Mouse (Mus musculus): Measurements from ENCODE around the gene Tbp. TPM values are rescaled to one million over a fixed set of nuclear protein-coding genes. Genes with fewer than 3 reads are reported as not detected.
"Not testable (repeated sequence)": the region's sequence is repeated elsewhere in the genome, so short reads cannot be mapped to it uniquely, and the experiment has no call there.

The Tbp gene
- polyA plus RNA-seq, 1 experiment from 2014 or later, result 69.8 TPM

GRCm38 (mm10) chr17:15518186-15518585 lies 18.5 kb downstream of the Tbp start:
- Histone ChIP-seq H3K4me3 (replicated peaks) (no peak overlapping the region), H3K9ac (no peak overlapping the region), H3K27me3 (no peaks in the 10 kb centered on the region), H3K27ac (no peak overlapping the region), H3K36me3 (replicated peaks) (peaks cover 91% of the 10 kb centered on the region), H3K4me2 (no peak overlapping the region), H3K9me3 (no peaks in the 10 kb centered on the region), H3K4me1 (no peaks in the 10 kb centered on the region)
- 90% methylated on average over 5 of the region's 5 CpGs for WGBS
- ATAC-seq (ENCODE audit: low FRiP score), result no peak

DNA sequence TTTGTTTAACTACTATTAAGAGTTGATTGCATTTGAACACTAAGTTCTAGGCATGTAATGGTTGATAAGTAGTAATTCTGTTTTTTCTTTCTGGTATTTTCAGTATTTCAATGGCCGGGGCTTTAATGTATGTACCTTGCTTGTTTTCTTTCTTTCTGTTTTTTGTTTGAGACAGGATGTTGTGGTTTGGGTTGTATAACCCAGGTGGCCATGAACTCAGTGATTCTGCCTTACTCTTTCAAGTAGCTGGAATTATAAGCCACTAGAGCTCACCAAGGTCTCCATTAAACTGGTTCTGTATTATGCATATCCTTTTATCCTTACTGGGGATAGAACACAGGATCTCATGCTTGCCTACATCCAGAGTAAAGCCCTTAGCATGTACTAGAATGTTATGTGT lies 19.1 kb downstream of the Tbp start:
- Histone ChIP-seq H3K36me3 (replicated peaks) (peaks cover 85% of the 10 kb centered on the region), H3K4me1 (no peaks in the 10 kb centered on the region), H3K27me3 (no peaks in the 10 kb centered on the region), H3K9me3 (no peaks in the 10 kb centered on the region), H3K4me2 (no peak overlapping the region), H3K9ac (no peak overlapping the region), H3K27ac (no peak overlapping the region), H3K4me3 (replicated peaks) (no peak overlapping the region)
- 94% methylated on average over 1 of the region's 1 CpGs for WGBS
- no peak for ATAC-seq (ENCODE audit: low FRiP score)

- 15% methylated on average over 10 of the region's 10 CpGs for WGBS
- H3K27ac ChIP-seq, result no peak overlapping the region
These were observed 26.6 kb downstream of the Tbp start for GRCm38 (mm10) chr17:15526304-15526703.

DNA sequence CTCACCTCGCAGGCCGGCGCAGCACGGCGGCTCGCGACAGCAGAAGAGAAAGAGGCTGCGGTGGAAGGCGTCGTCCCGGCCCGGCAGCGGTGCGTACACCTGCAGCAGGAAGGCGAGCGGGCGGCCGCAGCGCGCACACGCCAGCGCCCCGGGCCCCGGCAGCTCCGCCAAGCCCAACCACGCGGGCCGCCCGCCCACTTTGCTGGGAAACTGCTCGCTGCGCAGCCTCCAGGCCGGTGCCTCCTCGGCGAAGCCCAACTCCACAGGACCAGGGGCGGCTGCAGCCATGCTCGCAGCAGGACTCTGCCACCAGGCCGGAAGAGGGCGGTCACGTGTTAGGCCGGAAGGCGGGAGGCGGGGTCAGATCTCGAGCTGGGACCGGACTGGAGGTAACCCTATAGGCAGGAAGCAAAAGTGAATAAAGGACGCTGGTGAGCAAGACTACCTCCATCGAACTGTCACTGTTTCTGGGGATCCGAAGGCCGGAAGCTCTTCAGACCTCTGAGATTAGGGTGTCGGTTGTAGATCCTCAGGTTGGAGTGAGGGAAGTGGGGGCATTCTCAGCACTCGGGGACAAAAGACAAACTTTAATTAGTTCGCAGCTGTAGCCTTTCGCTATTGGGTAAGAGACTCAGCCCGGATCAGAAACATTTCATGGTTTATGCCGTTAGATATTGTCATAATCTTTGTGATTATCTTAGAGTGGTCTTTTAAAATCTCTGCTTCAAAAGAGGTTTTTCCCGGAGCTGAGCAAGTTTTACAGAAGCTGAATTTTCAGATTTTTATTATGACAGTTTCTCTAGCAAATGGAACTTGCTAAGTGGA lies 27.5 kb downstream of the Tbp start, which contains the start of gene Pdcd2:
Gene Pdcd2, minus strand, starts transcription at position 316 of the 825 bp plus-strand sequence.
- Histone ChIP-seq H3K27ac (peak within 1 kb of the TSS; percentile 91), H3K4me1 (peaks cover 23% of the 10 kb centered on the region), H3K36me3 (replicated peaks) (peaks cover 21% of the 10 kb centered on the region), H3K27me3 (no peaks in the 10 kb centered on the region), H3K9me3 (no peaks in the 10 kb centered on the region), H3K4me2 (peak within 1 kb of the TSS; percentile 71), H3K9ac (peak within 1 kb of the TSS; percentile 79), H3K4me3 (replicated peaks) (peak within 1 kb of the TSS; percentile 80)
- WGBS, result 1% methylated on average over 52 of the region's 55 CpGs
- peak; percentile 100 for ATAC-seq (ENCODE audit: low FRiP score)

More at GRCm38 (mm10) chr17:15526304-15526703, 26.6 kb downstream of the Tbp start:
- H3K9ac ChIP-seq, result peak overlapping the region; percentile 79
- H3K9me3 ChIP-seq, result no peaks in the 10 kb centered on the region
- H3K27me3 ChIP-seq, result no peaks in the 10 kb centered on the region
- peak overlapping the region; percentile 80 for H3K4me3 ChIP-seq (replicated peaks)
- H3K36me3 ChIP-seq (replicated peaks), result peaks cover 30% of the 10 kb centered on the region
- ATAC-seq (ENCODE audit: low FRiP score), result no peak
- H3K4me2 ChIP-seq, result peak overlapping the region; percentile 71
- H3K4me1 ChIP-seq, result peaks cover 23% of the 10 kb centered on the region

GRCm38 (mm10) chr17:15527811-15528136 lies 28.1 kb downstream of the Tbp start:
- Histone ChIP-seq H3K4me2 (peak overlapping the region; percentile 71), H3K27me3 (no peaks in the 10 kb centered on the region), H3K27ac (no peak overlapping the region), H3K4me3 (replicated peaks) (peak overlapping the region; percentile 80), H3K9ac (peak overlapping the region; percentile 79), H3K9me3 (no peaks in the 10 kb centered on the region), H3K36me3 (replicated peaks) (peaks cover 18% of the 10 kb centered on the region), H3K4me1 (peaks cover 23% of the 10 kb centered on the region)
- ATAC-seq (ENCODE audit: low FRiP score), result no peak
- WGBS, result 63% methylated on average over 3 of the region's 3 CpGs

- Histone ChIP-seq H3K9ac (no peak overlapping the region), H3K4me3 (replicated peaks) (no peak overlapping the region), H3K4me1 (peaks cover 23% of the 10 kb centered on the region), H3K27ac (no peak overlapping the region), H3K9me3 (no peaks in the 10 kb centered on the region), H3K27me3 (no peaks in the 10 kb centered on the region), H3K4me2 (no peak overlapping the region), H3K36me3 (replicated peaks) (peaks cover 15% of the 10 kb centered on the region)
- 88% methylated on average over 2 of the region's 2 CpGs for WGBS
- no peak for ATAC-seq (ENCODE audit: low FRiP score)
These were observed 29.2 kb downstream of the Tbp start for GRCm38 (mm10) chr17:15528887-15529286.

DNA sequence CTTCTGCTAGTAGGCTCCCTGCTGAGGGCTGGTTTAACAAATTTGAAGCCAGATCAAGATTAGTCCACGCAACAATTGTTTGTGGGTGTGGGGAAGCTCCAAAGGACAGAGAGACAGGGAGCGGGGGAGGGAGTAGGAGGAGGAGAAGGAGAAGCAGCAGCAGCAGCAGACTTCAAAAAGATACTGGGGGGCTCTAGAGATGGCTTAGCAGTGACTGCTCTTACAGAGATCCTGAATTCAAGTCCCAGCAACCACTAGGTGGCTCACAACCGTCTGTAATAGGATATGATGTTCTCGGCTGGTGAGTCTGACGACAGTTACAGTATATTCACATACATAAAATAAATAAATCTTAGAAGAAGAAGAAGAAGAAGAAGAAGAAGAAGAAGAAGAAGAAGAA lies 30.5 kb downstream of the Tbp start:
- Histone ChIP-seq H3K4me1 (peaks cover 23% of the 10 kb centered on the region), H3K27ac (no peak overlapping the region), H3K36me3 (replicated peaks) (peaks cover 3% of the 10 kb centered on the region; the same call in 1 of the 2 replicates), H3K4me3 (replicated peaks) (no peak overlapping the region), H3K27me3 (peaks cover 3% of the 10 kb centered on the region), H3K9me3 (no peaks in the 10 kb centered on the region), H3K4me2 (no peak overlapping the region), H3K9ac (no peak overlapping the region)
- 3% methylated on average over 5 of the region's 5 CpGs for WGBS
- no peak for ATAC-seq (ENCODE audit: low FRiP score)

DNA sequence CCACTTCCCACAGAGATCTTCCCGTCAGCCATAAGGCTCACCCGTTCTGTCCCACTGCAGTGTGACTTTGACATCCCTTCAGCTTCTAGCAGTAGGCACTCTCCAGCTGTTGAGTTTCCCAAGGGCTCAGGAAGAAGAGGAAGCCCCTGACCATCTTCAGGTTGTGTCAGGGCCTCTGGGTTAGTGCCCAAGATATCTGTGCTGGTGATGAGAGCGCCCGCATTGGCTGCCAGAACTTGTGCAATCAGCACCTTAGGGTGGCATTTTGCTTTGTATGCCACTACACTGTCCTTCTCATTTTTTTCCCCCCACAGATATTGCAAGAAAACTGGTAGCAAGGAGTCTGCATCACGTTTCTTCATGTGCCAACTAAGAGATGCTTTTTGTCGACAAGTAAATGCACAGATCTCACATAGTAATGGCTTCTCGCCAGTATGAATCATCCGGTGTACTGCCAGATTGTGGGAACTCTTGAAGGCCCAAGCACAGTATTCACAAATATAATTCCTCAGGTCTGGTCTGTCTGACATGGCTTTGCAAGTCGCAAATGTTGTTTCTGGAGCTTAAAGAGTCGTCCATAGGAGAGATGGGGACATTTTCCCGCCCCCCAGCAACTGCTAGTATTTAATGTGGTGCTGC lies 35.6 kb downstream of the Tbp start:
- Histone ChIP-seq H3K36me3 (replicated peaks) (no peaks in the 10 kb centered on the region), H3K27me3 (peaks cover 21% of the 10 kb centered on the region), H3K4me2 (no peak overlapping the region), H3K9me3 (no peaks in the 10 kb centered on the region), H3K4me3 (replicated peaks) (no peak overlapping the region), H3K27ac (no peak overlapping the region), H3K4me1 (peaks cover 4% of the 10 kb centered on the region; the same call in 1 of the 2 replicates), H3K9ac (no peak overlapping the region)
- WGBS, result 67% methylated on average over 11 of the region's 11 CpGs
- ATAC-seq (ENCODE audit: low FRiP score), result no peak

- no peak overlapping the region for H3K9ac ChIP-seq
- H3K27me3 ChIP-seq, result peaks cover 21% of the 10 kb centered on the region
- peaks cover 4% of the 10 kb centered on the region; the same call in 1 of the 2 replicates for H3K4me1 ChIP-seq
- H3K36me3 ChIP-seq (replicated peaks), result no peaks in the 10 kb centered on the region
- no peak overlapping the region for H3K27ac ChIP-seq
- H3K4me3 ChIP-seq (replicated peaks), result peak overlapping the region; percentile 54
- no peak for ATAC-seq (ENCODE audit: low FRiP score)
- H3K4me2 ChIP-seq, result peak overlapping the region; percentile 87
- H3K9me3 ChIP-seq, result no peaks in the 10 kb centered on the region
- WGBS, result 19% methylated on average over 8 of the region's 8 CpGs
These were observed 36.3 kb downstream of the Tbp start for GRCm38 (mm10) chr17:15535943-15536342.

- WGBS, result 2% methylated on average over 33 of the region's 33 CpGs
- peak; percentile 64 for ATAC-seq (ENCODE audit: low FRiP score)
- no peaks in the 10 kb centered on the region for H3K9me3 ChIP-seq
- H3K4me1 ChIP-seq, result peaks cover 4% of the 10 kb centered on the region; the same call in 1 of the 2 replicates
- peaks cover 21% of the 10 kb centered on the region for H3K27me3 ChIP-seq
- no peak overlapping the region for H3K27ac ChIP-seq
- H3K4me2 ChIP-seq, result peak overlapping the region; percentile 87
- H3K4me3 ChIP-seq (replicated peaks), result peak overlapping the region; percentile 54
- H3K9ac ChIP-seq, result peak overlapping the region; percentile 57
- H3K36me3 ChIP-seq (replicated peaks), result no peaks in the 10 kb centered on the region
These were observed 36.8 kb downstream of the Tbp start for GRCm38 (mm10) chr17:15536457-15536904.

- H3K4me2 ChIP-seq, result no peak overlapping the region
- no peak overlapping the region for H3K9ac ChIP-seq
- 75% methylated on average over 4 of the region's 4 CpGs for WGBS
- H3K27ac ChIP-seq, result no peak overlapping the region
- H3K27me3 ChIP-seq, result peaks cover 16% of the 10 kb centered on the region
- H3K4me1 ChIP-seq, result peaks cover 4% of the 10 kb centered on the region; the same call in 1 of the 2 replicates
- no peaks in the 10 kb centered on the region for H3K36me3 ChIP-seq (replicated peaks)
- no peak overlapping the region for H3K4me3 ChIP-seq (replicated peaks)
- H3K9me3 ChIP-seq, result no peaks in the 10 kb centered on the region
- ATAC-seq (ENCODE audit: low FRiP score), result no peak
These were observed 40.6 kb downstream of the Tbp start for GRCm38 (mm10) chr17:15540309-15540708.

- 72% methylated on average over 4 of the region's 4 CpGs for WGBS
- not testable (repeated sequence) for H3K27ac ChIP-seq; H3K27me3 ChIP-seq; H3K4me3 ChIP-seq (replicated peaks); H3K36me3 ChIP-seq (replicated peaks); H3K4me2 ChIP-seq; H3K9ac ChIP-seq; ATAC-seq (ENCODE audit: low FRiP score); H3K4me1 ChIP-seq; H3K9me3 ChIP-seq
These were observed 44.2 kb downstream of the Tbp start for GRCm38 (mm10) chr17:15543868-15544267.

All from forebrain, embryonic 12.5 days (tissue).